Mouse (Mus musculus) megakaryocyte progenitor cell, adult 5-6 weeks (primary cell): ENCODE data around the gene Rnf167. TPM values are rescaled to one million over a fixed set of nuclear protein-coding genes. Genes with fewer than 3 reads are reported as not detected.

ENCODE experiments used
- ATAC-seq: replicated peaks from 2 replicates; pipeline ENCODE4 v1.8.0; 2016; ENCODE audit warnings: mild to moderate bottlenecking, moderate TSS enrichment, inconsistent platforms; ENCODE audit not compliant: poor library complexity
- total RNA-seq, 2 experiments: library from RNA; stranded (forward) in 1 of 2; stranded (reverse) in 1 of 2; fragments of 157-497, 149-512 nt in 1 of 2; fragments of 200-1000 nt in 1 of 2; gene quantifications; 2 replicates each; pipeline versions ENCODE4 v1.2.3 to v1.2.4; 2015 to 2017

Gene Rnf167
- total RNA-seq, 2 experiments from 2014 or later, result 30.7 to 39.3 TPM

DNA sequence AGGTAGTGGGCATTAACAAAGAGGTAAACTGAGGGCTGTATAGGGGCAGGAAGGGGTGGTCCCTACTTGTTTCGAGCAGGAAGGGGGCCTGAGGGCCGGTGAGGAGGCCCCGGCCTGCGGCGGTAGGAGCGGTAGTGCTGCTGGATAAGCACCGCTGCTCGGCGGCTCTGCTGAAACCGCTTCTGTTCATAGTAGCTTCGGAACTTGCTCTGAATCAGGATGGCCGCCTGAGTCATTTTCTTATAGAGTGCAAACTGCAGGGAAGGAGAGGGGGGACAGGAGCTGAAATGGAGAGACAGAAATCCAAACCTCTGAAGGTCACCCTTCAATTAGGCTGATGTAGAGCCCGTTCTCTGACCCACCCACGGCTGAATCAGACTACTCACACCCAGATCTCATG lies 23.4 kb downstream of the Rnf167 start:
- ATAC-seq, result no peak

DNA sequence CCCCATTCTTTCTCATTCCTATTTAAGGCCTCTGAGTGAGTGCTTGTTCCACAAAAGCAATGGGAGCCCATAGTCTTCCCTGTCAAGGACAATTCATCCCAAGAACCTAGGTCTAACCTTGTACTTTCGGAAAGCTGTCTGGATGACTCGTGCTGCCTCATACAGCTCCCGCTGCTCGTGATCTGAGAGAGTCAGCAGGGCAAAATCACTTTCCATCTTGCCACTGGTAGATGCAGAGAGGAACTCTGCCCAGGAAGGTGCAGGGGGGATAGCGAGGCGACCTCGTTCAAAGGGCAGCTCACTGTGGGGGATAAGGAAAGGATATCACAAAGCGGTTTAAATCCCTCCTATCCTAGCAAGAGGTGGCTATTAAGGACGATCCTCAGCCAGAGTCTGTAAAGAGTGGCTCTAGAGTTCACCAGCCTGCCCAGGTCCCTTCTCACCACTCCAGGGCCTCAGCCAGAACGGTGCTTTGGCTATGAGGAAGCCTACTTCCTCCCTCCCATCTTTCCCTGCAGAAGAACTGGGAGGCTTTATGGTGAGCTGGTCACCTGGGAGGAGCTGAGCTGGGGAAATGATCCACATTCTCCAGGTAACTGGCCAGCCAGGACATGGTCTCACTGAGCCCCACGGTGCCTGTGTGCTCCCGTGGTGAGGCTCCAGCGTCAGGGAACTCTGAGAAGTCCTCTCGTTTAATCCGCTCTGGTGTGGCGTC lies 24.5 kb downstream of the Rnf167 start:
- ATAC-seq, result no peak

DNA sequence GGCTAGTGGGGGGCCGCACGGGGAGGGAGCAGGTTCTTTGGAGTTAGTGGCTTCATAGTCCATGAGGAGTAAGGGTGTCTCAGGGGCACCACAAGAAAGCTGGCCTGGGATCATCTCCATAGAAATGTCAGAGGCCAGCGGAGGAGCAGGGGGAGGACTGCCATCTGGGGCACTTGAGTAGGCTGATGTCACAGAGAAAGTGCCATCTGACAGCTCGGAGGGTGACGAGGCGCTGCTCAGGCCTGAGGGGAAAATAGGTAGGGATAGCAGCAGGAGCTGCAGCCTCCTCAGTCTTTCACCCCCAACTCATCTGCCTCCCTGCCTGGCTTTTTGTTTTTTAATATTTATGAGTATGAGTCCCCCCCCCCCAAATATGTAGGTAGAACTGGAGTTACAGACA lies 27.0 kb downstream of the Rnf167 start:
- ATAC-seq, result no peak

DNA sequence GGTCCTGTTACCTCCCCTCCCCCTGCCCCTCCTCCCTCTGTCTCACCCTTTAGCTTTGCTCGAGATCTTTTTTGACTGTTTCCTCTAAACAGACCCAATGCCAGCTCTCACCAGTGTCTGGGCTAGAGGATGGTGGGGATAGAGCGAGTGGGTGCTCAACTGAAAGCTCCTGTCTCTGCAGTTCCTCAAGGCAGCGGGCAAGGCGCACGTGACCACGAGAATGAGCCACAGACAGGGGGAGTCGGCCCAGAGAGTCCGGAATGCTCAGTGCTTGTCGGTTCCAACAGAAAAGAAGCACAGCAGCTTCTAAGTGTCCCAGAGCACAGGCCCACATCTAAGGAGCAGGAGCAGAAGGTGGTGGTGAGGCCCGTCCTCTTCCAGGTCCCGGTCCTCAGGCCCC lies 27.5 kb downstream of the Rnf167 start:
- peak; percentile 32; the same call in 1 of the 2 replicates for ATAC-seq

DNA sequence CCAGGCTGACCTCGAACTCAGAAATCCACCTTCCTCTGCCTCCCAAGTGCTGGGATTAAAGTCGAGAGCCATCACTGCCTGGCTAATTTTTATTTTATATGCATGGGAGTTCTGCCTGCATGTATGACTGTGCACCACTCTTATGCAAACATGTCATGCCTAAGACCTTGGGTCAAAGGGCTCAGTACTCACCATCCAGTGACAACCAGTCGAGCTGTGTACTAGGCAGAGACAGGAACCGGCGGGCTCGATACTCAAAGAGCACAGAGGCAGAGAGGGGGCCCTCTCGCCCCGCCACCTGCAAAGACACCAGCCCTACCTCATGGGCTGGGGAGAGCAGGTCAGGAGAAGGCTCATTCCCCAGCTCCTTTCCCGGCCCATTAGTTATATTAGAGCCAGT lies 31.1 kb downstream of the Rnf167 start:
- ATAC-seq, result no peak

DNA sequence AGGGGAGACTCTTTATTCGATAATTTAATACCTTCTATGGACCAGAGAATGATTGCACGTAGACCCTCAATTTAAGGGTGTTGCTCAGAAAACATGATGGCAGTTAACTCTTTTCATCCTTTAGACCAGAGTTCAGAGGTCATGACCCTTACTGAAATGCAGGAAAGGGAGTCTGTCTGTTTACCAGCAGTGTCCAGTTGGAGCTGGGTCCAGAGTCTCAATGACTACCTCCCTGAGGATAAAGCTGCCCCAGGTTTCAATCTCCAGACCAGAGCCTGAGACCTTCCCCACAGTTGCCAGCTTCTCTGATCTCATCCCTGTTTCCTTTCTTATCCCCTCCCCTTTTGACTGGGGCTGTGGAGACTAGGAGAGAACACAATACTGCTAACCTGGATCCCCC lies 31.5 kb downstream of the Rnf167 start:
- no peak for ATAC-seq

DNA sequence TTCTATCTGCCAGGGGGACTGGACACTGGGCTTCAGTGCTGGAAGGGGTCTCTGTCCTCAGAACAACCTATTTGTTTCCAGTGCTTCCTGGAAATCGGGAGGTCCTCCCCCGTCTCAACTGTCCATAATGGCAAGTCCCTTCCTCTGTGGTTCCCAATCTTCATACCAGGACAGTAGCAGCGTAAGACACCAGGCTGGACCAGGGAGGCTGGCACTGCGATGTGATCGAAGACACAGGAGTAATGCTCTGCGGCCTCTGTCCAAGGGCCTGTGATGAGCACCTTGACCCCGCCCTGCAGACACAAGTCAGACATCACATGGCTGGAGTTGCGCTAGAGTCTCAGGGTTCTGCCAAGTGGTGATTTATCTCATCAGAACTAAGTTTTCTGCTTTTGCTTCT lies 32.3 kb downstream of the Rnf167 start:
- no peak for ATAC-seq

DNA sequence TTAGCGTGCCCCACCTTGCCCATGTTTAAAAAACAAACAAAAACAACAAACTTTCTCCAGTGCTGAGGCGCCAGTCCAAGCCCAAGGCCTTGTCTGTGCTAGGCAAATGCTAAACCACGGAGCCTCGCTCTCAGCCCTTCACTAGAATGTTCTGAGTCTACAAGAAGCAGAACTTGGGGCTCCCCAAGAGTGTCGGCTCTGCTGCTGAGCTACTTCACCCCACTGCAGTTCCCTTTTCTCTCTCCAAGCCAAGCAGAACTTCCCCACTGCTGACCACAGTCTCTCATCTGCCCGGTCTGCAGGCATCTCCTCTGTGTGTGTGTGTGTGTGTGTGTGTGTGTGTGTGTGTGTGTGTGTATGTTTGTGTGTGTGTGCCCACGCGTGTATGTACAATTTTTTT lies 32.9 kb downstream of the Rnf167 start:
- ATAC-seq, result peak; percentile 91

DNA sequence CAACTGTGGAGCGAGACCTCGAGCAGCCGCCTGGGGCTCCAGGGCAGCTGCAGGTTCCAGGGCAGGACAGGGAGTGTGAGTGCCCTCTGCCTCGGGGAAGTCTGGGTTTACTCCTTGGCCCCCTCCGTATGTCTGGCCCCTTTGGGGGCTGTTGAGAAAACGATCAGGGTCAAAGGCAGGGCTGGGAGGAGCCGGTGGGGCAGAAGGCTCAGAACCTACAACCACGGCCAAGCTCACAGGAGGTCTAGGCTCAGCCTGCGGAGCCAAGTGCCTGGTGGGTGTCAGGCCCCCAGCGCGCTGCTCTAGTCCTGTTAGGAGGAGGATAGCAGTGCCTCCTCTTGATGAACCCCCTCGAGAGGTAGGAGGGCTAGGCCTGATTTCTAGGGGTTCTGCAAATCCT lies 34.1 kb downstream of the Rnf167 start:
- ATAC-seq, result no peak

DNA sequence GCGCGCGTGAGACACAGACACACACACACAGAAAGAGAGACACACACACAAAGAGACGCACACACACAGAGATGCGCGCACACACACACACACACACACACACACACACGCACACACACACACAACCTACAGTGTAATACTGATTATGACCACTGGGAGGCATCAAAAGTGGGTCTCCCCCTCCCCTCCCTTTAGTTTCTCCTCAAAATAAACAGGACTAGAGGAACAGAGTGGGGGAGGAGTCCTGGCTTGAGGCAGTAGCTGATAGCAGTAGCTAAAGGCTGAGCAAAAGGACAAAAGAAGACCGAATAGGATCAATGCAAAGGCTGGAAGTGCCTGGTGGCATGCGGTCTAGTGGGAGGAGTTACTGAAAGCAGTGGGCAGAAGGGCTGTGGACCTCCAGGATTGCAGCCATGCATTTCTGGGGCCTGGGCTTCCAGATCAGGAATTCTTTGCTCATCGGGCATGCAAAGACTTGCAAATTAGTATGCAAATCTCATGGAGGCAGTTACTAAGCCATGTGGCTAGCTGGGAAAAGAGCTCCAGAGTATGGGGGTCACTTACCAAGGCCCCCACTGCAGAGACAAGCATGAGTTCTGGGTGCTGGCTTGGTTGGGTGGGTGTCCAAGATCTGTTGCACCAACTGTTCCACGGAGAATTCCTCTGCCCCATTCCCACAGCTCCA lies 35.0 kb downstream of the Rnf167 start:
- peak; percentile 47 for ATAC-seq

DNA sequence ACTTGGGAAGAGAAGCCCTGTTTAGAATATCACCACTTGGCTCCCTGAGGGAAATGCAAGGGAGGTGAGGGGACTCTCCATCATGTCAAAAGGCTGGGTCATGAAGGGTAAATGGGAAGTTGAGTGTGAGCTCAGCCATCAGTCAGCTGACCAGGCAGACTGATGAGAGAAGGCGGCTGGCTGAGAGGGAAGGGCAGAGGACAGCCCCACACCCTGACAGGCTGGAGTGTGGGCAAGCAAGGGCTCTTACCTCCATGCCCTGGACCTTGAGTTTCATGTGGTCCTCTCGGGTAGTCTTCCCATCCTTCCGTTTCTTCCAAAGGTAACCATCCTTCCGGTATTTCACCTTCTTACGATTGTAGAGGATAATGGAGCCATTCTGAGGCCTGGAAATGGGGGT lies 36.6 kb downstream of the Rnf167 start:
- no peak for ATAC-seq

DNA sequence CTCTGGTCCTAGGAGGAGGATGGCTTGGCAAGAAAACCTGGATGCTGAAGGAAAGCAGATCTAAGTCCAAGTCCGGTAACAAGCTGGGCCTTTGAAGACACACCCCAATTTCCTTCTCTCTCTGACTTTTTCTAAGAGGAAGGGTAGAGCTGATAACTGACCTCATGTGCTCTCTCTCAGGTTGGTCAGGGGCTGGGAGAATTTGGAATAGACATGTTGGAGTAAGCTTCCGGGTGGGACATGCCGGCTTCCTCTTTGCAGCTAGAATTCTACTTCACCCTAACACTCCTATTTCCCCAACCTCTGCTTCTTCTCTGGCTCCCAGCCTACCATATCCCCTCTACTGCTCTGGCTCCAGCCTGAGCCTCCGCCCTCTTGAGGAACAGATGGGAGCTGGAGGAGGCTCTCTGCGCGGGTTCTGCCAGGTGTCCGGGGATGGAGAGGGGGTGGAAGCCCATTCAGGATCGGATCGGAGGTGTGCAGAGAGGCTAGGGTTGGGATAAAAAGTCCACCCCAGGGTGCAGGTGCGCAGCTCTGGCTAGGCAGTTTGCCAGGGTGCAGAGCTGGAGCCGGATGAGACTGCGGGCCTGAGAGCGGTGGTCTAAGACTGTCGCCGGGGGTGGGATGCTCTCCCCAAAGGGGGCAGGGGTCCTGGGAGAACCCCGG lies 40.0 kb downstream of the Rnf167 start:
- peak; percentile 39 for ATAC-seq

DNA sequence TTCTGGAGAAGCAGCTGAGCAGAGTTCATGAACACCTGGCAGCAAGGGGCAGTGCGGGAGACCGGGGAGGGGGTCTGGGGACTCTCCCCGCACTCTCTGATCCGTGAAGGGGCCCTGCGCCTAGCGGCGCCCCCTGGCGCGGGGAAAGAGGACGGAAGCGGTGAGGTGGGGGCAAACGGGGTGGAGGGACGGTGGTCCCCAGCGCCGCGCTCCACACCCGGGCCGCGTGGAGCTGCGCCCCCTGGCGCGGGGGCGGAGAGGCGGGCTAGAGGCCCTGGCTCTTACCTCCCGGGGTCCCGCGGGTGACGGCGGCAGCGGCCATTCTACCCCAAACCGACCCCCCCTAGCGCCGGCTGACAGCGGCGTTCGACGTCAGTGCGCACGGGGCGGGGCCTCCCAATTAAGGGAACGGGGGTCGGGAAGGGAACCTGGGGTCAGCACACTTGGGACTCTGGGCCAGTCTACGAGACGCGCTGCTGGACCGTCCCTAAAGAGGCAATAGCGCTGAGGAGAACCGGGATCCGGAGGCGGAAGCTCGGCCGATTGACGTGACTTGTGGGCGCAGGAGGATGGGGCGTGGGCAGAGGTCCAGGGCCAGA lies 40.7 kb downstream of the Rnf167 start, which contains the start of gene Camta2:
Camta2 (minus strand) TSS at position 505 of the 599 bp plus-strand sequence.
- ATAC-seq, result peak; percentile 86

DNA sequence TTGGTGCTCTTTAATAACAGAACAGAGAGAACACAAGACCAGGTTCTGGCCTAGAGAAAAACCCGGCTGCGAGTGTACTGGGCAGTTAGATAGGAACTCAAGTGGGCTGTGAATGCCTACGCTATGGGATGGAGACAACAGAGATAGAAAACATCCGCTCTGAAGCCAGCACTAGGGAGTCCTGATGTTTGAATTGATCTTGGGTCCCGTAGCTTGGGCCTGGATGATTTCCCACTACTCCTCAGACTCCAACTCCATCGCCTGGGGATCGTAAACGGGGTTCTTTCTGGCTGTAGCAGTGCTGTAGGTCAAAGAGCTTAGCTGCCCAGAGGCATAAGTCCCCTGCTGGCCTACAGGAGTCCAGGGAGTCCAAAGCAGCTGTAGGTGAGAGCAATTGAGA lies 41.3 kb downstream of the Rnf167 start:
- ATAC-seq, result no peak

DNA sequence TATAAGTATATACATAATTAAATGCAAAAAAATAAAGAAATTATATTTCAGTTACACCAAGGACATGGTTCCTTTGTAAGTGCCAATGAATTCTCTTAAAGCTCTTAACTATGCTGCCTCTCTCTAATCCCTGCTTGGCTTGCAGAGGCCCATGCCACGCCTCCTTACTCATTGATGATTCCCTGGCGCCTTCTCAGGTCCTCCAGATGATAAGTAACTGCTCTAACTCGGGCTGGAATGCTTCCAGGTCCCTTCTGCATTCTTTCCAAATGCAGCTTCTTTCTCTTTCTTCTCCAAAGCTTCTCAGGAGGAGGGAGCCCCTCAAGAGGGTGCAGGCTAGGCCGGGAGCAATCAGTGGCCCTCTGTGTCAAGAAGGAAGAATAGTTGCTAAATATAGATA lies 42.5 kb downstream of the Rnf167 start:
- no peak for ATAC-seq

DNA sequence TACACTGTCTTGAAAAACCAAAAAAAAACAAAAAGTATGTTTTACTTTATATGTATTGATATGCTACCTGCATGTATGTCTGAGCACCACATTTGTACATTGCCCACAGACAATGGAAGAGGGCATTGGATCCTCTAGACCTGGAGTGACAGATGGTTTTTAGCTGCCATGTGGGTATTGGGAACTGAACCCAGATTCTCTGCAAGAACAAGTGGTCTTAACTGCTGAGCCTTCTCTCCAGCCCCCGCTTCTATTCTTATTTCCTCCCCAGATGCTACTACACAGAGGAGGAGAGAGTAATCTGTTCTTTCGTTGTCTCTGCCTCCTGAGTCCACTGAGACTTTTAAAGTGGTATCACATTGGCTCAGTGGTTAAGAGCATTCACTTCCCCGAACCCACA lies 46.5 kb downstream of the Rnf167 start:
- ATAC-seq, result no peak

DNA sequence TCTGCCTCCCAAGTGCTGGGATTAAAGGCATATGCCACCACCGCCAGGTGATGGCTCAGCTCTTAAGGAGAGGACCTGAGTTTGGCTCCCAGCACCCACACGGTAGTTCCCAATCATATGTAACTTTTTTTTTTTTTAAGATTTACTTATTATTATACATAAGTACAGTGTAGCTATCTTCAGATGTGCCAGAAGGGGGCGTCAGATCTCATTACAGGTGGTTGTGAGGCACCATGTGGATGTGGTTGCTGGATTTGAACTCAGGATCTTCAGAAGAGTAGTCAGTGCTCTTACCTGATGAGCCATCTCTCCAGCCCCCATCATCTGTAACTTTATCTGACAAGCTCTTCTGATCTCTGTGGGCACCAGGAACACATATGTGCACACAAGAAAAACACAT lies 50.3 kb downstream of the Rnf167 start:
- no peak for ATAC-seq

DNA sequence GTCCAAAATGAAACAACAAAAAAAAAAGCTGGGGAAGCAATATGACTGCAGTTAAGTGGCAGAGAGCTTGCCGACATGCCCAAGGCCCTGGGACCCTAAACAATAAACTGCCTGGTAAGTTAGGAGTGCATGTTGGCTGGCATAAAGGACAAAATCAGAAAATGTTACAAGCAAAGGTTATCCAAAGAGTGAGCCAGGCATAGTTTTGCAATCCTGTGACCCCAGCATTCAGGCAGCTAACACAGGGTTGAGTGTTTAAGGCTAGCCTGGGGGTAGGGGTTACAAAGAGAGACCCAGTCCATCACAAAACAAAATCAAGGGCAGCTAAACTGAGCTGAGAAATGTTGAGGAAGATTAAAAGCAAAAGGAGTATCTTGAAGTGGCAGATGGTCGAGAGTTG lies 52.0 kb downstream of the Rnf167 start:
- ATAC-seq, result no peak

DNA sequence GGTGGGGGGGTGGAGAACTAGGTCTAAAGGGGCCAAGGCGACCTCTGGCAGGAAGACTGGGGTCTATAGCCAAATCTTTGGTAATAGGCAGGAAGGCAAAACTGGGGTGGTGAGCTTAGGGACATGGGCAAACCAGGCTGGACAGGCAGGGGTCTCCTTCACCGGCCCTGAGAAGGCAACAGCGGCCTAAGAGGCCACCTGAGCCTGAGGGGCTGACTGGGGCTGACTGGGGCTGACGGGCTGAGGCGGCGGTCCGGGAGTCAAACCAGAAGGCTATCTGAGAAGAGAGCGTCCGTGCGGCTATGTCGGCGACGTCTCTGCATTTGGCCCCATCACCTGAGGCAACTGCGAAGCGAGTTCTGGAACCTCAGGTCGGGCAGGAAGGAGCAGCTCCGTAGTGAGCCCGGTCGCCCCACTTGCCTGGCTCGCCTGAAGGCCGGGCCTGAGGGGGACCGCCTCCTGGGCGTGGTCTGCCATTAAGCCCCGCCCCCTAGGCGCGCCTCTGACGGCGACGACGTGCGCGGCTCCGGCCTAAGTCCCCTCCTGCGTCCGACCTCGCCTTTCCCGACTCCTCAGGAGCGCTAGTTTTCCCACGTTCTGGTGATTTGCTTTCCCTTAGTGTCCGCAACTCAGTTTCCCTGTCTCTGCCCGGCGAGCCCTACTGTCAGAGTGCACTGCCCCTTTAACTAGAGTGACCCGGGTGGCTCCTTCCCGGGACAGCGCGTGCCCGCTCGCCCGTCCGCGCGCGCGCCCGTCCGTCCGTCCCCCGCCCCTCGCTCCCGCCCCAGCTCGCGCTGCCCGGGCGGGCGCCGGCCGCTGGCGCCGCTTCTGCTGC lies 52.9 kb downstream of the Rnf167 start, which contains the start of the genes Inca1 and Kif1c:
Inca1 (minus strand) TSS at position 434 of the 835 bp plus-strand sequence.
Kif1c (plus strand) TSS at position 827 of the 835 bp plus-strand sequence.
- peak; percentile 98 for ATAC-seq

DNA sequence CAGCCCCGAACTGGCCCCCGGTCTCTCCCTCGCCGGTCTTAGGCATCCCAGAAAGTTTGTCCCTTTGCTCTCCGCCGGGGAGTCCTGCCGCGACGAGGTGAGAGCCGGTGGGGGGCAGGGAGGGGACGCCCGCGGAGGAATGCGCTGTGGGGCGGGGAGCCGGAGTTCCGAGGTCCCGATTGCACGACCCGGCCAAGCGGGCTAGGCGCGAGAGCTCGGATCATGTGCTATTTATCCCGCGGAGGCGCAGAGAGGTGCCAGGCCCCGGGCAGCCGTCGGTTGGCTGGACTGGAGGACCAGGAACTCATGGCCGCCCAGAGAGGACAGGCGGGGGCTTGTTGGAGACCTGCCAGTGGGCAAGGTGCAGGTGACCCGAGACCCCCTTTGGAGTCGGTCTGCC lies 53.6 kb downstream of the Rnf167 start:
- ATAC-seq, result peak; percentile 42
